Mouse (Mus musculus): ENCODE results near the gene Aars2. TPM values are rescaled to one million over a fixed set of nuclear protein-coding genes. Genes with fewer than 3 reads are reported as not detected.

Aars2 gene
- polyA plus RNA-seq, 1 experiment from 2014 or later: 26.3 TPM

- H3K4me2 ChIP-seq (replicated peaks; ENCODE audit: low read depth, low read length): peak overlapping the region; percentile 75
- H3K4me3 ChIP-seq (ENCODE audit: low read length): peak overlapping the region; percentile 51
- no peak for ATAC-seq (ENCODE audit: low FRiP score, low TSS enrichment)
- no peaks in the 10 kb centered on the region for H3K9me3 ChIP-seq (ENCODE audit: low read length)
- H3K4me1 ChIP-seq (ENCODE audit: insufficient read depth, low read length): no peaks in the 10 kb centered on the region
- peak overlapping the region; percentile 30; the same call in 1 of the 2 replicates for H3K9ac ChIP-seq (replicated peaks; ENCODE audit: low read length)
- H3K27me3 ChIP-seq (ENCODE audit: insufficient read depth, low read length): peaks cover 10% of the 10 kb centered on the region
- WGBS: 71% methylated on average over 8 of the region's 8 CpGs
- no peak overlapping the region for H3K27ac ChIP-seq (ENCODE audit: low read length)
- H3K36me3 ChIP-seq (ENCODE audit: insufficient read depth, low read length): no peaks in the 10 kb centered on the region
These were observed 32.5 kb upstream of the Aars2 start for GRCm38 (mm10) chr17:45474146-45474545.

GRCm38 (mm10) chr17:45474669-45475465 lies 31.8 kb upstream of the Aars2 start, which contains the start of gene Spats1:
Spats1 (minus strand) TSS chr17:45475415.
- no peaks in the 10 kb centered on the region for H3K4me1 ChIP-seq (ENCODE audit: insufficient read depth, low read length)
- no peaks in the 10 kb centered on the region for H3K36me3 ChIP-seq (ENCODE audit: insufficient read depth, low read length)
- peaks cover 10% of the 10 kb centered on the region for H3K27me3 ChIP-seq (ENCODE audit: insufficient read depth, low read length)
- H3K4me3 ChIP-seq (ENCODE audit: low read length): peak within 1 kb of the TSS; percentile 51
- H3K9ac ChIP-seq (replicated peaks; ENCODE audit: low read length): peak within 1 kb of the TSS; percentile 30
- 5% methylated on average over 30 of the region's 30 CpGs for WGBS
- H3K4me2 ChIP-seq (replicated peaks; ENCODE audit: low read depth, low read length): peak within 1 kb of the TSS; percentile 75
- no peaks in the 10 kb centered on the region for H3K9me3 ChIP-seq (ENCODE audit: low read length)
- H3K27ac ChIP-seq (ENCODE audit: low read length): no peak within 1 kb of the TSS
- ATAC-seq (ENCODE audit: low FRiP score, low TSS enrichment): peak; percentile 64; the same call in 1 of the 2 replicates

DNA sequence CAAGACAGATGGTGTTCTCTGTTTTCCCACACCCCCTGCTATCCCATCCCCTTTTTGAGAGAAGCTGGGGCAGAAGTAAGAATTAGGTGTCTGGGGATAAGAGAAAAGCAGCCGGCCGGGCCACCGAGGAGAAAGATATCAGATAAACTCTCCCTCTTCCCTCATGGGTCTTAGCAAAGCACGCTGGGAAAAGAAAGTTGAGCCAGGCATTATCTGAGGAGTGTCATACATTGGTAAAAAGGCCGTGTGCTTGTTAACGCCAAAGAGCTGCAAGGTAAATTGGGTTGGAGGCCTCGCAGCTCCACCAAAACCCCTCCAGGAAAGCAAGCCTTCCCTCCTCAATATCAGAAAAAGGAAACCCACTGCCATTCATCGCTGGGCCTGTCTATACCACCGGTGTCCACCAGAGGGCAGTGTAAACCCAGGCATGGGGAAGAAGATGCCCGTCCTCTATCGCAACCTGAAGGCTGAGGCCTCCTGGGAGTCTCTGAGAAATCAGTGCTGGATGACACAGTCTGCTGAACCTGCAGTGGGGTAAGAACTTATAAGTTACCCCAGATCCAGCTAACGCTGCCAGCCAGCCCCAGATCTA lies 28.3 kb upstream of the Aars2 start:
- no peak for ATAC-seq (ENCODE audit: low FRiP score, low TSS enrichment)
- no peaks in the 10 kb centered on the region for H3K36me3 ChIP-seq (ENCODE audit: insufficient read depth, low read length)

DNA sequence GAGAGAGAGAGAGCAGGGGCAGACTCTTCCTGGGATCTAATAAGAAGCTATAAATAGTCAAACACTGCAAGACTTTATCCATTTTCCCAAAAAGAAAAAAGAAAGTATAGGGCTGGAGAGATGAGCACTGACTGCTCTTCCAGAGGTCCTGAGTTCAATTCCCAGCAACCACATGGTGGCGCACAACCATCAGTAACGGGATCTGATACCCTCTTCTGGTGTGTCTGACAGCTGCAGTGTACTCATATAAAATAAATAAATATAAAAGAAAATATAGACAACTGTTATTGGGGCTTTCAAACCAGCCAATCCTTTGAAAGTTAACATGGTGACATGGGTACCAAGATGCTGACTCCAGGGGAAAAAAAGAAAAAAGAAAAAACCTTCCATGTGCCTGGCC lies 26.2 kb upstream of the Aars2 start:
- no peak overlapping the region for H3K4me3 ChIP-seq (ENCODE audit: low read length)
- no peak overlapping the region for H3K9ac ChIP-seq (replicated peaks; ENCODE audit: low read length)
- no peaks in the 10 kb centered on the region for H3K36me3 ChIP-seq (ENCODE audit: insufficient read depth, low read length)
- WGBS: 33% methylated on average over 2 of the region's 2 CpGs
- ATAC-seq (ENCODE audit: low FRiP score, low TSS enrichment): no peak
- H3K4me1 ChIP-seq (ENCODE audit: insufficient read depth, low read length): no peaks in the 10 kb centered on the region
- H3K9me3 ChIP-seq (ENCODE audit: low read length): no peaks in the 10 kb centered on the region
- H3K27me3 ChIP-seq (ENCODE audit: insufficient read depth, low read length): peaks cover 5% of the 10 kb centered on the region; the same call in 1 of the 2 replicates
- no peak overlapping the region for H3K4me2 ChIP-seq (replicated peaks; ENCODE audit: low read depth, low read length)
- no peak overlapping the region for H3K27ac ChIP-seq (ENCODE audit: low read length)

More for the DNA sequence above, 28.3 kb upstream of the Aars2 start:
- 12% methylated on average over 12 of the region's 12 CpGs for WGBS
- no peak overlapping the region for H3K4me3 ChIP-seq (ENCODE audit: low read length)
- H3K27me3 ChIP-seq (ENCODE audit: insufficient read depth, low read length): peaks cover 10% of the 10 kb centered on the region
- no peak overlapping the region for H3K4me2 ChIP-seq (replicated peaks; ENCODE audit: low read depth, low read length)
- H3K4me1 ChIP-seq (ENCODE audit: insufficient read depth, low read length): no peaks in the 10 kb centered on the region
- H3K9me3 ChIP-seq (ENCODE audit: low read length): no peaks in the 10 kb centered on the region
- H3K9ac ChIP-seq (replicated peaks; ENCODE audit: low read length): no peak overlapping the region
- no peak overlapping the region for H3K27ac ChIP-seq (ENCODE audit: low read length)

DNA sequence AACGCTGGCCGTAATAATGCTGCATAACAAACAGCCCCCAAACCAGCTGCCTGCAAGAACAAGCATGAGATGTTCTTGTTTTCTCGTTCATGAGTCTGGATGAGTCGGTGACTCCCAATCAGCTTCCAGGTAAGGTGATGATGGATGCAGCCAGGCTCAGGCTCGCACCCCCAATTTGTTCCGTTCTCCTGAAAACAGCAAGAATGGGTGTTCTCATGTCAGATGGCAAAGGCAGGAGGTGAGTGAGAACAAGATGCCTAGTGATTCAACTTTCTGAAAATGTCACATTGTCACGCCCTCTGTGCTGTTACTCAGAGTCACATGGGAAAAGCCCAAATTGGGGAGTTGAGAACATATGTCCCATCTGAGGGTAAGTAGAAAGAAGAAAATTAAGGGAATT lies 21.1 kb upstream of the Aars2 start:
- WGBS: 88% methylated on average over 7 of the region's 7 CpGs
- Histone ChIP-seq H3K9ac (replicated peaks; ENCODE audit: low read length) (no peak overlapping the region), H3K9me3 (ENCODE audit: low read length) (no peaks in the 10 kb centered on the region), H3K36me3 (ENCODE audit: insufficient read depth, low read length) (no peaks in the 10 kb centered on the region), H3K4me1 (ENCODE audit: insufficient read depth, low read length) (no peaks in the 10 kb centered on the region), H3K4me2 (replicated peaks; ENCODE audit: low read depth, low read length) (no peak overlapping the region), H3K27me3 (ENCODE audit: insufficient read depth, low read length) (0 out of 2 replicates have a peak, but pooled peaks cover 2% of the 10 kb centered on the region), H3K27ac (ENCODE audit: low read length) (no peak overlapping the region), H3K4me3 (ENCODE audit: low read length) (no peak overlapping the region)
- no peak for ATAC-seq (ENCODE audit: low FRiP score, low TSS enrichment)

DNA sequence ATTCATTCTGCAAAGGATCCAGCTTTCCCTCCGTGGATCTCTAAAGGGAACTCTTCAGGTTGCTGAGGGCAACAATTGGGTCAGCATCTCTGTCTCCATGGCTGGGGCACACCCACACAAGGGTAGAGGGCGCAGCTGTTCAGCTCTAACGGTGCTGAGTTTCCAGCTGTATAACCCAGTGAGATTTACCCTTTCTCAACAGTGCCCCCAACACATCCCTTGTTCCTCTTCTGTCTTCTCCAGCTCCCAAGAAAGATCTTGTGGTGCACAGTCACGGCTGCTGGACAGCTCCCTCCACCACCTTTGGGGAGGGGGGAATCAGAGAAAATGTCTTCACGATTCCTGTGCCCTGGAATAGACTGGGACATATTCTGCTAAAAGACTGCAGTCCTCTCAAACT lies 19.4 kb upstream of the Aars2 start:
- Histone ChIP-seq H3K27me3 (ENCODE audit: insufficient read depth, low read length) (0 out of 2 replicates have a peak, but pooled peaks cover 2% of the 10 kb centered on the region), H3K4me2 (replicated peaks; ENCODE audit: low read depth, low read length) (no peak overlapping the region), H3K9ac (replicated peaks; ENCODE audit: low read length) (no peak overlapping the region), H3K4me3 (ENCODE audit: low read length) (no peak overlapping the region), H3K9me3 (ENCODE audit: low read length) (no peaks in the 10 kb centered on the region), H3K36me3 (ENCODE audit: insufficient read depth, low read length) (no peaks in the 10 kb centered on the region), H3K27ac (ENCODE audit: low read length) (no peak overlapping the region), H3K4me1 (ENCODE audit: insufficient read depth, low read length) (no peaks in the 10 kb centered on the region)
- 13% methylated on average over 5 of the region's 5 CpGs for WGBS
- no peak for ATAC-seq (ENCODE audit: low FRiP score, low TSS enrichment)

DNA sequence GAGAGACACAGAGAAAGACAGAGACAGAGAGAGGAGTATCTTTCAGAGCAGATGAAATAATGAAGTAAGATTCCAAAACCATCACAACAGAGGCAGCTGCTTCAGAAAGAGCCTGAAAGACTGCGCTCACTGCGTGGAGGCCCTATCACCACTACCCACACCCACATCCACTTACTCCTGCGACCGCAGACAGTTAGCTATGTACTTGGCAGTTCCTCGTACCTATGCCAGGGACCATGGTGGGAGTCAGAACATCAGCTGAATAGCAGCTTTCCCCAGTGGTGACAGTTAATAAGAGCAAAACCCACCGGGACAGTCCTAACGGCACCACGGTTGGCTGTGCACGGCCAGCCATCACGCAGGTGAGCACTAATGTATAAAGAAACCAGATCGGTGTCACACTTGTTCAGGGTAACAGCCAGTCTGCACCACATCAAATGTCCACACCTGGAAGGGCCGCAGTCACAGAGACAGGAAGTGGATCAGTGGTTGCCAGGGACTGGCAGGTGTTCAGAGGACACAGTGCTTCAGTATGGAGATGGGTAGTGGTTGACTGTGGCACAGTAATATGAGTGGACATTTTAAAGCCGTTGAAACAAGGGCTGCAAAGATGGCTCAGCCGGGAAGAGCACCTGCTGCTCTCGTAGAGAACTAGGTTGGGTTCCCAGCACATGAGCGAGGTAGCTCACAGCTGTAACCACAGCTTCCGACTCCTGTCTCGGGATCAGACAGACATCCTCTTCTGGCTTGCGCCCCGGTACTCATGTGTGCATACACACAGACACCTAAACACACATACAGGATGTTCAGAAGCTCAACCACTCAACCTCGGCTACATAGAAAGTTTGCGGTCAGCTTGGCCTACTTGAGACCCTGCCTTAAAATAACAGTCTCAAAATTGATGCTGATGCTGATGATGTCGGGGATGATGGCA lies 18.1 kb upstream of the Aars2 start:
- Histone ChIP-seq H3K4me3 (ENCODE audit: low read length) (no peak overlapping the region), H3K27me3 (ENCODE audit: insufficient read depth, low read length) (0 out of 2 replicates have a peak, but pooled peaks cover 2% of the 10 kb centered on the region), H3K9me3 (ENCODE audit: low read length) (no peaks in the 10 kb centered on the region), H3K9ac (replicated peaks; ENCODE audit: low read length) (no peak overlapping the region), H3K27ac (ENCODE audit: low read length) (no peak overlapping the region), H3K4me2 (replicated peaks; ENCODE audit: low read depth, low read length) (no peak overlapping the region), H3K4me1 (ENCODE audit: insufficient read depth, low read length) (no peaks in the 10 kb centered on the region), H3K36me3 (ENCODE audit: insufficient read depth, low read length) (no peaks in the 10 kb centered on the region)
- ATAC-seq (ENCODE audit: low FRiP score, low TSS enrichment): no peak
- WGBS: 85% methylated on average over 23 of the region's 23 CpGs

GRCm38 (mm10) chr17:45489736-45490135 lies 16.9 kb upstream of the Aars2 start:
- 83% methylated on average over 6 of the region's 6 CpGs for WGBS
- H3K4me3 ChIP-seq (ENCODE audit: low read length): no peak overlapping the region
- no peaks in the 10 kb centered on the region for H3K9me3 ChIP-seq (ENCODE audit: low read length)
- no peak for ATAC-seq (ENCODE audit: low FRiP score, low TSS enrichment)
- H3K4me1 ChIP-seq (ENCODE audit: insufficient read depth, low read length): no peaks in the 10 kb centered on the region
- H3K9ac ChIP-seq (replicated peaks; ENCODE audit: low read length): no peak overlapping the region
- no peak overlapping the region for H3K4me2 ChIP-seq (replicated peaks; ENCODE audit: low read depth, low read length)
- 0 out of 2 replicates have a peak, but pooled peaks cover 2% of the 10 kb centered on the region for H3K27me3 ChIP-seq (ENCODE audit: insufficient read depth, low read length)
- H3K36me3 ChIP-seq (ENCODE audit: insufficient read depth, low read length): no peaks in the 10 kb centered on the region
- no peak overlapping the region for H3K27ac ChIP-seq (ENCODE audit: low read length)

- no peak for ATAC-seq (ENCODE audit: low FRiP score, low TSS enrichment)
- H3K27ac ChIP-seq (ENCODE audit: low read length): no peak overlapping the region
- 61% methylated on average over 13 of the region's 13 CpGs for WGBS
- H3K9ac ChIP-seq (replicated peaks; ENCODE audit: low read length): no peak overlapping the region
- H3K9me3 ChIP-seq (ENCODE audit: low read length): no peaks in the 10 kb centered on the region
- H3K4me3 ChIP-seq (ENCODE audit: low read length): no peak overlapping the region
- no peaks in the 10 kb centered on the region for H3K36me3 ChIP-seq (ENCODE audit: insufficient read depth, low read length)
- 0 out of 2 replicates have a peak, but pooled peaks cover 2% of the 10 kb centered on the region for H3K27me3 ChIP-seq (ENCODE audit: insufficient read depth, low read length)
- H3K4me2 ChIP-seq (replicated peaks; ENCODE audit: low read depth, low read length): no peak overlapping the region
- H3K4me1 ChIP-seq (ENCODE audit: insufficient read depth, low read length): no peaks in the 10 kb centered on the region
These were observed 16.0 kb upstream of the Aars2 start for GRCm38 (mm10) chr17:45490532-45491154.
